Mouse (Mus musculus): ENCODE results near the gene Runx1. TPM values are rescaled to one million over a fixed set of nuclear protein-coding genes. Genes with fewer than 3 reads are reported as not detected.

The Runx1 gene
- polyA plus RNA-seq (2012; rRNA removed): 34.9 and 36.2 TPM in 2 replicates

GRCm38 (mm10) chr16:92825908-92826650, at the start of gene Runx1:
Gene Runx1 (minus strand): TSS chr16:92826149.

